Mouse (Mus musculus) forebrain, embryonic 10.5 days (tissue): Measurements from ENCODE around the gene Gm17387. TPM values are rescaled to one million over a fixed set of nuclear protein-coding genes. Genes with fewer than 3 reads are reported as not detected.

Experiments
- DNase-seq: peaks from one replicate; pipeline ENCODE4 v3.0.0-alpha.2; 2017; ENCODE audit warnings: low spot score; ENCODE audit errors: extremely low spot score
- H3K27ac ChIP-seq: fragments of 300-500 bp; sonication (generic); 2 replicates; pipeline ENCODE4 v1.5.1; 2016; ENCODE audit warnings: mild to moderate bottlenecking
- H3K27me3 ChIP-seq: fragments of 300-500 bp; sonication (generic); 2 replicates; pipeline ENCODE4 v1.6.1; 2016; ENCODE audit warnings: mild to moderate bottlenecking; ENCODE audit not compliant: poor library complexity, severe bottlenecking
- H3K36me3 ChIP-seq: fragments of 300-500 bp; sonication (generic); replicated peaks from 2 replicates; pipeline ENCODE4 v1.6.1; 2016; ENCODE audit warnings: mild to moderate bottlenecking, moderate library complexity
- H3K4me1 ChIP-seq: fragments of 300-500 bp; sonication (generic); 2 replicates; pipeline ENCODE4 v1.6.1; 2016
- H3K4me3 ChIP-seq: fragments of 300-500 bp; sonication (generic); 2 replicates; pipeline ENCODE4 v1.5.1; 2016; ENCODE audit warnings: mild to moderate bottlenecking, moderate library complexity
- H3K9me3 ChIP-seq: fragments of 300-500 bp; sonication (generic); 2 replicates; pipeline ENCODE4 v1.6.1; 2016; ENCODE audit warnings: mild to moderate bottlenecking, moderate library complexity
- WGBS: fragments of 180-500 bp; shearing (Covaris S2); methylation state at CpG from one replicate; pipeline ENCODE4 v1.1.7; 2016; 5-methylcytosine and 5-hydroxymethylcytosine counted together
- polyA plus RNA-seq: library from polyadenylated mRNA; unstranded; fragments of >200 nt; fragmentation: Nextera tagmentation; extraction: Ambion mirVana; gene quantifications from 2 replicates; pipeline ENCODE4 v1.2.1, GENCODE M21; 2016

The Gm17387 gene
- polyA plus RNA-seq, 1 experiment from 2014 or later: not detected

DNA sequence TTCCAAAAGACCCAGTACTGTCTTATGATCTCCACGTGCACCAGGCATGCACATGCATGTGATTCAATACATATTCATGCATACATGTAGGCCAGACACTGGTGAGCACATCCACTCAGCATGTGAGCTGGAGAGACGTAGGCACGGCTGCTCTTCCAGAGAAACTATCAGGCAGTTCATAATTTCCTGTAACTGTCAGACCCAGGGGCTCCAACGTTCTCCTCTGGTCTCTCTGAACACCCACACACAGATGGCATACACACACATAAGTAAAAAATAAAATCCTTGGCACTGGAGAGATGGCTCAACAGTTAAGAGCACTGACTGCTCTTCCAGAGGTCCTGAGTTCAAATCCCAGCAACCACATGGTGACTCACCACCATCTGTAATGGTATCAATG is 44.9 kb downstream of the Gm17387 start:
- Histone ChIP-seq H3K27me3 (peaks cover 48% of the 10 kb centered on the region), H3K36me3 (peaks cover 2% of the 10 kb centered on the region), H3K4me1 (peaks cover 25% of the 10 kb centered on the region), H3K27ac (no peak overlapping the region), H3K4me3 (no peak overlapping the region), H3K9me3 (no peaks in the 10 kb centered on the region)
- DNase-seq: no peak
- 85% methylated on average over 4 of the region's 4 CpGs for WGBS

GRCm38 (mm10) chr7:141077841-141078240 is 48.9 kb downstream of the Gm17387 start, which contains the start of gene Pkp3:
Gene Pkp3 (plus strand): TSS chr7:141078218.
- H3K4me1 ChIP-seq: peaks cover 20% of the 10 kb centered on the region; the same call in 1 of the 2 replicates
- H3K27ac ChIP-seq: no peak within 1 kb of the TSS
- peaks cover 41% of the 10 kb centered on the region for H3K27me3 ChIP-seq
- H3K9me3 ChIP-seq: no peaks in the 10 kb centered on the region; the same call in 1 of the 2 replicates
- H3K36me3 ChIP-seq: no peaks in the 10 kb centered on the region
- H3K4me3 ChIP-seq: no peak within 1 kb of the TSS
- no peak for DNase-seq
- 92% methylated on average over 15 of the region's 15 CpGs for WGBS

DNA sequence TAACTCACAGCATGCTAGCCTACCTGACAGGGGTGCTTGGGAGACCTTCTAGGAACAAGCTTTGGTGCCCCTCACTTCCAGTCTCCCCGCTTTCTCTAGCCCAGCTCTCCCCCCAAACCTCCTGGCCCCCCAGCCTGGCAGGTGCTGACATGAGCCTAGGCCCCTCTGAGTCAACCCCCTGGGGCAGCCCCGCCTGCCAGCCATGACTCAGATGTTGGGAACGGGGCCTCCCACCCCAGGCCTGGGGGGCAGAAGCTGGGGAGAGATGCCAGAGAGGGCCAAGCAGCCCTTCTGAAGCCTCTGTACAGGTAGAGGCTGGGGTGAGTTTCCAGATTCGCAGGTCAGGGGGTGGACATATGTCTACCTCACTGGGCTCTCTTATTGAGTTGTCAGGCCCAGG is 49.9 kb downstream of the Gm17387 start:
- no peak overlapping the region for H3K27ac ChIP-seq
- no peaks in the 10 kb centered on the region; the same call in 1 of the 2 replicates for H3K9me3 ChIP-seq
- WGBS: 87% methylated on average over 4 of the region's 4 CpGs
- DNase-seq: no peak
- no peak overlapping the region for H3K4me3 ChIP-seq
- no peaks in the 10 kb centered on the region for H3K36me3 ChIP-seq
- H3K4me1 ChIP-seq: peaks cover 20% of the 10 kb centered on the region; the same call in 1 of the 2 replicates
- H3K27me3 ChIP-seq: peaks cover 42% of the 10 kb centered on the region

Other genes with a start within 250 kb of the Gm17387 start
- not detected in 2 replicates for gene Syce1, start 241.3 kb upstream of the Gm17387 start, polyA plus RNA-seq
- gene Zfp941, start 207.0 kb upstream of the Gm17387 start, polyA plus RNA-seq: 3.7 and 3.8 TPM in 2 replicates
- 0.41 and 0.64 TPM in 2 replicates for gene Urah, start 194.1 kb upstream of the Gm17387 start, polyA plus RNA-seq
- gene Scgb1c1, start 183.6 kb upstream of the Gm17387 start, polyA plus RNA-seq: not detected in 2 replicates
- not detected in 2 replicates for gene Odf3, start 181.3 kb upstream of the Gm17387 start, polyA plus RNA-seq
- not detected in 2 replicates for gene Gm45785, start 172.8 kb upstream of the Gm17387 start, polyA plus RNA-seq
- gene Ric8a, start 172.2 kb upstream of the Gm17387 start, polyA plus RNA-seq: 51.3 and 57.6 TPM in 2 replicates
- gene Bet1l, start 171.6 kb upstream of the Gm17387 start, polyA plus RNA-seq: 21.2 and 22.5 TPM in 2 replicates
- gene Psmd13, start 147.2 kb upstream of the Gm17387 start, polyA plus RNA-seq: 354 and 374 TPM in 2 replicates
- gene Sirt3, start 146.8 kb upstream of the Gm17387 start, polyA plus RNA-seq: 26.8 and 28.4 TPM in 2 replicates
- gene Cox8b, start 128.7 kb upstream of the Gm17387 start, polyA plus RNA-seq: not detected in 2 replicates
- gene Nlrp6, start 108.2 kb upstream of the Gm17387 start, polyA plus RNA-seq: 0.06 and 0.10 TPM in 2 replicates
- gene Pgghg, start 87.7 kb upstream of the Gm17387 start, polyA plus RNA-seq: 14.2 and 14.5 TPM in 2 replicates
- 2.0 TPM in 2 replicates for gene Ifitm5, start 78.8 kb upstream of the Gm17387 start, polyA plus RNA-seq
- 0.33 TPM in 1 of 2 replicates, not detected in the other for gene Gm45717, start 73.2 kb upstream of the Gm17387 start, polyA plus RNA-seq
- 365 and 397 TPM in 2 replicates for gene Ifitm2, start 73.1 kb upstream of the Gm17387 start, polyA plus RNA-seq
- gene Ifitm1, start 61.9 kb upstream of the Gm17387 start, polyA plus RNA-seq: 3.7 and 4.1 TPM in 2 replicates
- 10.8 and 13.8 TPM in 2 replicates for gene Ifitm3, start 18.4 kb upstream of the Gm17387 start, polyA plus RNA-seq
- not detected in 2 replicates for gene Ifitm6, start 11.2 kb upstream of the Gm17387 start, polyA plus RNA-seq
- 24.6 and 30.4 TPM in 2 replicates for gene B4galnt4, start 32.0 kb downstream of the Gm17387 start, polyA plus RNA-seq
- gene Pkp3, start 49.1 kb downstream of the Gm17387 start, polyA plus RNA-seq: 2.4 and 2.8 TPM in 2 replicates
- gene Sigirr, start 71.4 kb downstream of the Gm17387 start, polyA plus RNA-seq: 2.0 and 2.2 TPM in 2 replicates
- gene Ano9, start 88.7 kb downstream of the Gm17387 start, polyA plus RNA-seq: 0.53 and 0.69 TPM in 2 replicates
- gene Ptdss2, start 93.3 kb downstream of the Gm17387 start, polyA plus RNA-seq: 81.1 and 84.7 TPM in 2 replicates
- 64.2 and 66.6 TPM in 2 replicates for gene Rnh1, start 143.7 kb downstream of the Gm17387 start, polyA plus RNA-seq
- 80.6 and 82.7 TPM in 2 replicates for gene Hras, start 164.9 kb downstream of the Gm17387 start, polyA plus RNA-seq
- gene Lrrc56, start 165.0 kb downstream of the Gm17387 start, polyA plus RNA-seq: 15.5 and 15.6 TPM in 2 replicates
- 3.4 and 4.4 TPM in 2 replicates for gene Lmntd2, start 184.9 kb downstream of the Gm17387 start, polyA plus RNA-seq
- 50.8 and 53.8 TPM in 2 replicates for gene Rassf7, start 186.7 kb downstream of the Gm17387 start, polyA plus RNA-seq
- gene Phrf1, start 199.7 kb downstream of the Gm17387 start, polyA plus RNA-seq: 121 and 124 TPM in 2 replicates
- gene Irf7, start 237.3 kb downstream of the Gm17387 start, polyA plus RNA-seq: 0.15 and 0.23 TPM in 2 replicates
- gene Cdhr5, start 247.7 kb downstream of the Gm17387 start, polyA plus RNA-seq: not detected in 2 replicates